Mouse (Mus musculus): ENCODE results near the gene Acbd3.
A peak's percentile ranks its signal among the peaks of the same experiment; 100 is the strongest.

Gene Acbd3

DNA sequence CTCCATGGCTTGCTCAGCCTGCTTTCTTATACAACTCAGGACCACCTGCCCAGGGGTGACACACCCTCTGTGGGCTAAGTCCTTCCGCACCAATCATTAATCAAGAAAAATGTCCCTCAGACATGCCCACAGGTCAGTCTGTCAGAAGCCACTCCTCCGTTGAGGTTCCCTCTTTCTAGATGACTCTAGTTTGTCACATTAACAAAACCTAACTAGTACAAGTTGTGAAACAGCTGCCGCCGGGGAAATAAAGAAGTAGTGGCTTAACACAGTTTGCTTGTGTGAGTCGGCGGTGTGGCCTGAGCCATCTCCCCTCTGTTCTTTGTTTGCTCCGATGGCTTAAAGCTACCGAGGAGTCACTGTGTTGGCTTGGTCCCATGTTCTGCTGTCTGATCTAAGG lies 36.8 kb downstream of the Acbd3 start:
- no peak for DNase-seq

DNA sequence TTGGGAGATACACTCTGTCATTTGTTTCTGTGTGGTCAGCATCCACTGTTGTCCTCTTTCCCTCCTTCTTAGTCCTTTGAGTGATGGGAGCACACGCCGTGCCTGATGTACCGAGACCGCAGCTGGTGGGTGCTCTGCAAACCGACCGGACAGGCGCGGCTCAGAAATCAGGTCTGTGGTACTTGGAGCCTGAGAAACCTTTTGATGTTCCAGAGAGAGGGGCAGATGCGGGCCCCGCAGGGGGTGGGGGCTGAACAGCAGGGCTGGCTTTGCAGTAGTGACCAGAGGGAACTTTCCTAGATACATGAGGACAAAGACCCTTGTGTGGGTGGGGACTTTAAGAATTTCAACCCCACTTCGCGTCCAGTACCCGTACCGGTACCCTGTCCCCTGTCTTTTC lies 37.5 kb downstream of the Acbd3 start:
- DNase-seq: peak; percentile 59

DNA sequence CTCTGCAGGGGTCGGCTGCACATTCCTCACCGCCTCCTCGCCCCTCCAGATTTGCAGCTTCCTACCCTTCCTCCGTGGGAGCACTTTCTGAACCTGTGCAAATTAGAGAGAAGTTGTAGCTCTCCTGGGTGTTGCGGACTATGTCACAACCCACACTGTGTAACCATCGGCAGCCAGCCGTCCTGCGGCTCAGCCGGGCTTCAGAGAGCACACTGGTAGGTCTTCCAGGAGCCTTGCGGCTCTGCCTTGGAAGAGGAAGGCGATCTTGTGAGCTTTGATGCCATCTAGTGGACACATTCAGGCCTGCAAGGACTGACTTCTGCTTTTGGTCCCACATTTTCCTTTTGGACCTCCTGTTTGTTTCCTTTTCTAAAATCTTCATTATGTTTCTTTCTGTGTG lies 38.0 kb downstream of the Acbd3 start:
- DNase-seq: peak; percentile 92

DNA sequence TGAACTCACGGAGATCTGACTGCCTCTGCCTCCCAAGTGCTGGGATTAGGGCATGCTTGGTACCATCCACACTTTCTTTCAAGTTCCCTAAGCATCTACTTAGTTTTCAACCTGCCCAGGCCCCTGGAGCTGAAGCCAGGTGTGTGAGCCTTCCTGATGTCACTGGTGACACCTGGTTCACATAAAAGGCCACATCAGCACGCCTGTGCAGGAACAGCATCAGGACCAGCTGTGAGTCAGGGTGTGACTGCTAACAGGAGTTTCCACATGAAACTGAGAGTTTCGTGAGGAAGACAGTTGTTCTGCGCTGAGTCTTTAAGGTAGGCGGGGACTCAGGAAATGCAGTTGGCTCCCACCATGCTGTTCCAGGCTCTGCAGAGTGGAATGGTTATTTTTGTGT lies 39.5 kb downstream of the Acbd3 start:
- DNase-seq: no peak

DNA sequence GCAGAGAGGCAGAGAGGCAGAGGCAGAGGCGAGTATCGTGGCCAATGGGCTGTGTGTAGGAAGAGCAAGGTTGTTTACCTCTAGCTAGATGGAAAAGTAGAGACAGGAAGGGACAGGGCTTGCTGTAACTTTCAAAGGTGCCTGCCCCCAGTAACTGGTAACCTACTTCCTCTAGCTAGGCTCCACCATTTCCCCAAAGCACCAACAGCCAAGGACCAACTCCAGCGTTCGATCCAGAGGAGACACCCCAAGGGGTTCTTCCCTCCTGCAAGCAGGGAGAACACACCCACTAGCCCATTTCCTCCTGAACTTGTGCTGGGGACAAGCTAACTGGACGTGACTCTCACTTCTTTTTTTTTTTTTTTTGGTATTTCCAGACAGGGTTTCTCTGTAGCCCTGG lies 40.7 kb downstream of the Acbd3 start:
- DNase-seq: no peak

DNA sequence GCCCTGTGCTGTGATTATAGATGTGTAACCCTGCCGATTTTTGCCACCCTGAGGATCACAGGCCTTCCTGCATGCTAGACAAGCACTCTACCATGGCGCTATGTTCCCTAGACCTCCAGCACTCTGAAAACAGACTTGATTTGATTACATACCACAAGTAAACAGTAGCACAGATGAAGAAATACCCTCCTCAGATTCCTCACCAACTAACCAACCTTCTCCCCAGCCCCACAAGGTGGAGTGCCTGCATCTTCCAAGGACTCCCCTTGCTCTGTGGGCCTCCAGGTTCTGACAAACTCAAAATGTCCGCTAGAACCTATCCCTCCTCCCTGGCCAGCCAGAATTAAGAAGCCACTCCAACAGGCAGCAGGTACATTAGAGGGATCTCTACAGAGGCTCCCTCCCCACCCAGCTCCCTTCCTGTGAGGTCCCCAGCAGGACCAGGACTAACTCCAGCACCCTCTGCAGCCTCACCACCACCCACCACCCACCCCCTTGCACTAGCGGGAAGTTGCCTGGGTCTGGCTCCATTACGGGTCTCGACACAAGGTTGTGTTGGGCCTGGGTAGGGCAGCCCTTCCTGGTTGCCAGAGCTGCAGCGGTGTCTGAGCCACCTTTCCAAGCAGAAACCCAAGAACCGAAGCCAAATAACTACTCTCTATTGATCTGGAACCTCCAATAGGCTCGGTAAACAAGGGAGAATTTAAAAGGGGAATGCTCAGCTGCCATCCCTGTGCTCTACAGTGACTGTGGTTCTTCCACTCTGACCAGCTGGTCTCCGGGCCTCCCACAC lies 41.9 kb downstream of the Acbd3 start:
- DNase-seq: peak; percentile 24

DNA sequence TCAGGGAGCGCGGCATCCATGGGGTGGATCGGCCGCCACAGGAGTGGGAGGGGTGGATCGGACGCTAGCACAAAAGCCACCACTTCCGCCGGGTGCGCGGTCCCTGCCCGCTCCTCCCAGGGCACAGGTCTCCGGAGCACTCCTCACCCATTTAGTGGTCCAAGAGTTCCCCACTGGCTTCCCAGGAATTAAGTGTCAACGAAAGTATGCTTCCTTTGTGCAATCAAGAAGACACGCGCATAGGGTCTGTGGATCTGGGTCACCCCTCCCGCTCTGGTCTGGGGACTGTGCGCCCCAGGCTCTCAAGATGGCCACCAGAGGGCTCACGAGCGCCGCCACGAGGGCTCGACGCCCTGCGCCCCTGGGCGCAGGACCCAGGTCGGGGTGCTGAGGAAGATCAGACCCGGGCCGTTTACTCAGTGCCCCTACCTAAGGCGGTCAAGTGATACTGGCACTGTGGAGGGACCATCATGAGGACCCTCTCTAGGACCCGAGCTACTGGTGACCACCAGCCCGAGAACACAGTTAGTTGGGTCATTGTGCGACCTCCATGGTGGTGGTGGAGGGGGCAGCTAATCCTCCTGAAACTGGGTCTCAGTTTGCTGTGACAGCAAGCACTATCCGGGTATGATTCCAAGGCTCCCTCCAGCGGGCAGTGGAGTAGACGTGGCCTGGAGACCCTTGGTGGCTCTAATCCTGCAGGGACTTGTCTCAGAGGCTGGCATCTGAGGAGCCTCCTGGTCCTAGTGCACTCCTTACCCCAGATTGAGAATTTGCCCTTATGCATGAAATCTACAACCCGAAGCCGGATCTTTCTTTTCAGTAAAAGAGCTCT lies 42.7 kb downstream of the Acbd3 start:
- peak; percentile 91 for DNase-seq

DNA sequence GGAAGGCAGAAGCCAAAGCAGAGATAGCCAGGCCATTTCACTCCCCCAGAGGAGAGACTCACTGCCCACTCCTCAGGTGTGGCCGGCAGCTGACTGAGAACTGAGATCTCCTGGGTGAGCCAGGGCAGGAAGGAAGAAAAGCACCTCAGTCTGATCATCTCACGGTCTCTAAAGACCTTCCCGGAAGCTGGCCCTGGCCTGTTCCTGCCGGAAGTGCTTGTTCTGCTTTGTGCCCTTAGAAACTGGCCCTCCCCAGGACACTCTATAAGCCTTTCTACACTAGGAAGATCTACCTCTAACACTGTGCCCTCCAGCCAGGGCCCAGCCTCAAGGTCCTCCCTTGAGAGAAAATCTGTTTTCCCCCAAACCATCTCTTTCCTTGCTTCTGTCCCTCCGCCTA lies 45.5 kb downstream of the Acbd3 start:
- DNase-seq: no peak

DNA sequence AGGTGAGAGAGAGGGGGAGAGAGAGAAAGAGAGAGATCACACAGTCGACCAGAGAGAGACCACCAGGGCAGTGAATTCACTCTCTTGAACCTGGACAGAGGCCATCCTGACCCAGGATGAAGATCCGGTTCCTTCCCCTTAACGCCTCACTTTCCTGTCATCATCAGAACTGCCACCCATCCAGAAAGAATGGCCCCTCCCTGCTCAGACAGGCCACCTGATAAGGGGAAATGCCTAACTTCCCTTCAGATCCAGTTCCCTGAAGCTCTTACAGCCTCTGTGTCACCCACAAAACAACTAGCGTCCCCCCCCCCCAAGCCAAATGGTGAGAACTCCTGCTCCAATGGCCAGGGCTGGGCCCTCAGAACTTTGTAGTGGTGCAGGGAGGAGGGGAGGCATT lies 45.9 kb downstream of the Acbd3 start:
- no peak for DNase-seq

DNA sequence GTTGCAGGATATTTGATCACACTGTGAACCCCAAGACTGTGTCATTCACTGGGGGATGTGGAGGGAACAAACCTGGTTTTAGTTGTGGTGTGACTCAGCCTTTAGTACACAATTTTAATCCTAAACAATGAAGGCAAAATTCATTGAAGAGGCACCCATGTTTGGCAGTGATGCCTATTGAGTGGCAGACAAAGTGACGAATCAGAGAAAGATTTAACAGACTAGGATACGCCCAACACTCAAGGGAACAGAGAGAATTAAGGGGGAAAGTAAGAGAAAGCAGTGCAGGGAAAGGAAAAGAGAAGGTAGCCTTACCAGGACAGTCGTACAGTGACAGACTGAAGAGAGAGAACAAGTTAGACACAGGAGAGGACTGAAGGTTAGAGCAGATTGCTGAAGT lies 46.4 kb downstream of the Acbd3 start:
- DNase-seq: no peak

DNA sequence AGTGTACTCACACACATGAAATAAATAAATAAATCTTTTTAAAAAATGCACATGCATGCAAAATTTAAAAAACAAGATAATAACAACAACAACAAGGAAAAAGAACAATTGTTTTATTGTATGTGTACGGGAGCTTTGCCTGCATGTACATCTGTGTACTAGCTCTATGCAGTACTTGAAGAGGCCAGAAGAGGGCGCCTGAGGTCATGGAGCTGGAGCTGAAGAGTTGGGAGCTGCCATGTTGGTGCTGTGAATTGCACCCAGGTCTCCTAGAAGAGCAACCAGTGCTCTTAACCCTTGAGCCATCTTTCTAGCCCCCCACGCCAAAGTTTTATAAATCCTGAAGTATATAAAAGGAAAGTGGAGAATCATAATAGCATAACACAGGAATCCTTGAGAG lies 48.8 kb downstream of the Acbd3 start:
- peak; percentile 44 for DNase-seq

DNA sequence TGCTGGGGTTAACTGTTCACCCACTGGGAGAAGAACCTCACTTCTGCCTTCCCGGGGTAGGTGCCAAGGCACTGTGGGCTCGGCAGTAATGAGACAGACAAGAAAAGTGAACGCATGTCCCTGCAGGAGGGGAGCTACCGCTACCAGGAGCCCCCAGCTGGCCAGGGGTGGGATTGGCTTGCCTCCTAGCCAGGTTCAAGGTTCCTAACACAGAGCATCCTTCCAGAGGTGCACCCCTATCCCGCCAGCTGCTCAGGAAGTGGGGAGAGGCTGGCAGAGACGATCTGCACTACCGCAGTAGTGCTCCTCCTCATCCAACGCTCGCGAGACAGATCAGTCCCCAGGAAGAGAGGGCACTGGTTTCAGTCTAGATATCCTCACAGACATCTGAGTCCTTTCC lies 49.5 kb downstream of the Acbd3 start:
- no peak for DNase-seq

DNA sequence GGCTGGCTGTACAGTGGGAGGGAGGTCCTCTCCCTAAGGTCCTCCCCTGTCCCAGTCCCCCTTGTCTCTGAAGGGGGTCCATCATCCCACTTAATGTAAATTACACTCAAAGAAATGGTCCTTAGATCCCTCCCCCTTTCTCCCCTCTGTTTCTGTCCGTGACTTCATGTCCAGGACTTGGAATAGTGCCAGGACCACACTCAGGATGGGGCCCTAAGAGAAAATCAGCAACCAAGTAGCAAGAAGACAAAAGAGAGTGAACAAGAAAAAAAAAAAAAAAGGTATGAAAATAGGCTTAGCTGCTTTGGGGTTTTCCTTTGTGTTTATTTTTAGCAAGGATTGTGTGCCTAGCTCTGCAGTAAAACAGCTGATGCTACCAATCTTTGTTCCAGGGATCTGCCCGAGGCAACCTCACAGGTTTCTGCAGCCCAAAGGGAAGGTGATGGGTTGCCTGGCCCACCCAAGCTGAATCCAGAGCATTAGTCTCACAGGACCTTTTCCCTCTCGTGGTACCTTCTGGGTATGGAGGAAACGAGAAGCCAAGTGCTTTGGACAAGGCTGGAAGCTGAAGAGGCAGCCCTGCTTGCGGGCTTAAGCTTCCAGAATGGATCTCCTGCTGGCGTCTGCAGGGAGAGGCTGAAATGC lies 50.1 kb downstream of the Acbd3 start:
- no peak for DNase-seq

DNA sequence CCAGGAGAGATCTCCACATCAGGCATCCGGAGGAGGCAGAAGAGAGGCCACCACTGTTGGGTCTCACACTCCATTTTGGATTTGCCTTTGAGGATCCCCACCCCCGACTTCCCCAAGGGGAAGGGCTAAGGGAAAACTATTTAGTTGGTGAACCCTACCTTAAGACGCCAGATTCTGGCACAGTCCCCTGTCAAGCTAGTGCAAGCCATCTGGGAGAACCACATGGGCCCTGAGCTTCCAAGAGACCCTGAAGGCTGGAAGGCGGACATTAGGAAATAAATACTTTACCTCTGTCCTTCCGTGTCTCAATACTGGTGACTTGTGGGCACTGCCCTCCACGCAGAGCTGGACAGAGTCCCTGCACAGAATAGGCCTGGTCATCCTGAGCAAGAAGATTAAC lies 50.7 kb downstream of the Acbd3 start:
- no peak for DNase-seq

DNA sequence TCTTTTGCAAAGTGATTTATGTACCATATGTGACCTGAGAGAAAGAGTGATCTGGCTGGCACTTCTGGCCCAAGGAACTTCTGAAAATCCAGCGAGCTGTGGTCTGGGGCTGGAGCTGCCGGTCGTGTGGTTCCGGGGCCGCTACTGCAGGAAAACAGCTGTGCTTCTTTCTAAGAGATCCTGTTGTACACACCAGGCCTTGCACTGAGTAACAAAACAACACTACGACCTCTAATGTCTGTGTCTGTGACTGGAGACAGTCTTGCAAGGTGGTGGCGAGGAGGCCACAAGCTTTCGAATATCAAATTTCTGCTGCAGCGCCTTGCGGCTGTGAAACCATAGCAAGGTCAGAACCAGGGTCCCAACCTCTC lies 51.4 kb downstream of the Acbd3 start:
- DNase-seq: no peak

DNA sequence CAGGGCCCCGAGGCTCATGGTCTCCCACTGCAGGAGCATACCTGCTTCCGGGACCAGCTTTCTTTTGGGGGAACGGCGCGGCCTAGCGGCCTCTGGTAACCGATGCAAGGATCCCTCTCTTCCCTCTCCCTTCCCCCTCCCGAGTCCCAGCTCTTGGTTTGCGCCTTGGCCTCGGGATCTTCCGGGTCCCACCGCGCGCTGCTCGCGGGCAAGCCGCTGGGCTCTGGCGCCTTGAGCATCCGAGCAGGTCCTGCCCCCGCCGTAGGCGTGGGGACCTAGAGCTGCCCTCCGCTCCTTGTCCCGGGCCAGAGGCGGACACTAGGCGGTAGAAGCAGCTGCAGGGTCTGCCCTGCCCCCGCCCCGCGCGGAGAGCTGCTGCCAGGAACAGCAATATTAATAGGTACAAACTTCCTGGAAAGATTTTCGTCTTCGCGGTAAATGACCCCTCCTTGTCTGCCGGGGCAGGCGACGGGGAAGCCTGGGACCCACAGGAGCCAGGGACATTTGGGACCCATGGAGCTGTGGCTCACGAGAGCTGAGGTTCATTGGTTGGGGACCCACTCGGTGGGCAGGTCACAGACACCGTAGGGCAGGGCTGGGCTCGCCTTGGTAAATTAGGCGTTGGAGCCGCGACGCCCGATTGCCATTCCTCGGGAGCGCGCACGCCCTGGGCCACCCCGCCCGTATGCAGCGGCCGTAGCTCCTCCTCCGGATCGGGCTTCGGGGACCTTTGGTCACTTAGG lies 52.0 kb downstream of the Acbd3 start:
- DNase-seq: peak; percentile 94

DNA sequence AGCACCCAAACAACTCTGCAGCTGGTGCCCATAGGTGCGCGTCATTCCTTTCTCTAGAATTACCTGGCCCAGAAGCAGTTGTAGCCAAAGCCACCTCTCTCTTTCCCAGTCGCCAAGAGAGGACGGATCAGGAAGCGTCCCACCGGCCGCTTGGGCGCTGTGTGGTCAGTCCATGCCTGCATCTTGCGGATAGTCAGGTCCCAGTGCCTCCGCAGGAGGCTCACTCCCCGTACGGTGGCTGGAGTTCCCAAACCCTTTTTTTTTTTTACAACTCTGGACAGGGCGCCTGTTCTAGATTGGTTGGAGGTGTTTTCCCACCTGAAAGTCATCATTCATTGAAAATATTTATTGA lies 52.5 kb downstream of the Acbd3 start:
- no peak for DNase-seq

DNA sequence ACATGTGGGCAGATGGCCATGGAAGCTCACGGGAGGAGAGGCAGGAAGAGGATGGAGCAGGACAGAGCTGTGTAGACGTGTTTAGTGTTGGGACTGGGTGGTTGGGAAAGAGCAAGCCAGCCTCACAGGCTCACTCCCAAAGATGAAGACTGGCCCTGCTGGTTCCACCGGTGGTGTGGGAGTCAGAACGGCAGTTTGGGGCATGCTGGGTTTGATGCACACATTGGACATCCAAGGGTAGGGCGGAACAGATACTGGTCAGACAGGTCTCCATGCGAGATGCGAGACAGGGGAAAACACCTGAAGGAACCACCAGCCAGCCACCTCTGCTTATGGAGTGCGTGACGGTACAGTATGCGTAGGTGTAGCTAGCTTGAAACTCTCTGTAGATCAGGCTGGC lies 53.1 kb downstream of the Acbd3 start:
- no peak for DNase-seq

DNA sequence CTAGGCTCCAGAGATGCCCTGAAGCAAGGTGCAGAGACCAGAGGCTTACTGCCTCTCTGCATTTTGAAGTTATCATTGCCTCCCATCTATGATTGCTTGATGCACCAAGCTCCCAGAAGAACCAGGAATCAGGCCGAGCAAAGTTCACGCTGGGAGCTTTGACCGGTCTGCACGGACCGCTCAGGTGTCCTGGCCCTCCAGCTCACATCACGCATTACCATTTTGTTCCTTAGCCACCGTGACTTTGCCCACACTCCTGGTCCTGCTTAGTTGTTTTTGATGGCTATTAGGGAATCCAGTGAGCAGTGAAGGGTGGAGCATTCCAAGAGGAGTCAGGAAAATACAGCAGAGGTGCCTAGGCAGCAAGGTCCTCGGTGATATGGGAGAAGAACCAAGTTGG lies 54.4 kb downstream of the Acbd3 start:
- no peak for DNase-seq

DNA sequence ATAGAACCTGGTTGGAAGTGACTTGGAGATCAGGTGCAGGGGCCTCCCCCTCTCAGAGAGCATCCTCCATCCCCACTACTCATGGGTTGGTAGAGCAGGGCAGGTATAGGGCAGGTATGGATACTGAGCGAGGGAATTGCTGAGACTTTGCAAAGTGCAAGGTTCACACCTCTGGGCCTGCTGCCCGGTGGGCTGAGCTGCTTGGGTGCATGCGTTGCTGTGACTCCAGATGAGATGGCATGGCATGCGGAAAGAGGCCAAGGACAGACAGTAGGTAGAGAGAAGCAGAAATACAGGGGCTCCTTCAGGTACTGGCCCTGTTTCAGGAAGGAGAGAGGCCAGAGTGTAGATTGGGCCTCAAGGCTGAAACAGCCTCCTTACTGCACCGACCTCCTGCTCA lies 55.4 kb downstream of the Acbd3 start:
- no peak for DNase-seq

DNA sequence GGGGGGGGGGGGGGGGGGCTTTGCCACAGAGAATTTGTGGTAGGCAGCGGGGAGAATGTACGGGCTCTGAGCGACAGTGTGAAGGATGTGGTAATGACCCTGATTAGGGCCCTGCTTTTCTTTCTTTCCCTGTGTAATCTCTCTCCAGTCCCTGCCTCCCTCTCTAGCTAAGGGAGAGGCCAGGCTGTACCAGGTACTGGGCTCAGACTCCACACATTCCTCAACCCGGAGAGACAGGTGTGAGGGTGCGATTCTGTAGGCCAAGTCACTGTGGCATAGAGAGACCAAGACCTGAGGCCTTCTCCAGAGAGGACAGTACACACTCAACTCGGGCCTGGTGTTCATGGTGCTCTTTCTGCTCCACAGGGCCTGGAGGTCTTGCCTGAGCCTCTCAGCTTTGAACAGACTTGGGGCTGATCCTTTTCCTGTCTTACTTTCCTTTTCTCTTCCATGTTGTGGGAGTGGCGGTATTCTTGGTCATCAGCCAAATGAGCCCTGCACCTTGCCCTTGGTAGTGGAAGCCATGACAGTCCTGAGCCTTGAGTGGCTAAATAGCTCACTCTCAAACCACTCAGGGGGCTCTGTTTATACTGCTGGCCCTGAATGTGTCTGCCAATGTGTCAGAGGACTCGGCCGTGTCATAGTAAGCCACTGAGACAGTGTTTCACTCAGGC lies 57.2 kb downstream of the Acbd3 start:
- no peak for DNase-seq

DNA sequence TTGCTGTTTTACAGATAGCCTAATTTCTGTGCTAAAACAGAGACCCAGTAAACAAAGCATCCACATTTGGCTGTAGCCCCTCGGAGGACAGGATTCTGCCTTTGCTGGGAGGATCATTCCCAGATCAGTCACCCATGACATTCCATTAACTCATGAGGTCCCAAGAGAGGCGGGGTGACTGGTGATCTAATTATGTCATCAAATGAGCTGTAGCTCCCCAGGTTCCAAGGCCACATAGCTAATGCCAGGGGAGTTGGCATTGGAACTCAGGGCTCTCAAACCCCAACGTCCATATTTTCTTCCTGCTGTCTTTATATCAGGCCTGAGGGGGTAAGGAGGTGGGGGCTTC lies 57.7 kb downstream of the Acbd3 start:
- DNase-seq: no peak
